Mouse (Mus musculus) liver, adult (tissue): ENCODE measurements at regions not wholly inside any gene's neighbourhood (a gene's known extent, or its start where the extent isn't known, plus 50 kb on each side); places are given as distances from the start of the nearest gene placed in this dataset.

ENCODE experiments used
- GATA4 ChIP-seq: IDR thresholded peaks from 2 replicates; pipeline ENCODE4 v1.6.1; 2014; ENCODE audit warnings: mild to moderate bottlenecking, low read length; ENCODE audit not compliant: insufficient replicate concordance

DNA sequence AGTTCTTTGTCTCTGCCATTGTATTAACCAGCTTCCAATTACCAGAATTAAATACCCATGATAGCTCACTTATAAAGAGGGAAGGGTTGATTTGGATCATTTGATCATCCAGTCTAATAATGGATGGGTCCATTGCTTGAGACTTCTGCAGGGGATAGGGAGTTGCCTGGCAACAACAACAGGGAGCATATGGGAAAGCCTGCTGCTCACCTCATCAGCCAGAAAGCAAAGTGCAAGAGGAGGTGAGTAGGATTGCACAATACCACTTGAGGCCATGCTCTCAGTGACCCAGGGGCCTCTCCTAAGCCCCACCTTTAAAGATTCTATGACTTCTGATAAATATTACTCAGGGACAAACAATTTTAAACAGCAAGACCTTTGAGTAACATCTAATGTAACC, 348.9 kb upstream of the Sphkap start:
- TF ChIP-seq GATA4: no peak

DNA sequence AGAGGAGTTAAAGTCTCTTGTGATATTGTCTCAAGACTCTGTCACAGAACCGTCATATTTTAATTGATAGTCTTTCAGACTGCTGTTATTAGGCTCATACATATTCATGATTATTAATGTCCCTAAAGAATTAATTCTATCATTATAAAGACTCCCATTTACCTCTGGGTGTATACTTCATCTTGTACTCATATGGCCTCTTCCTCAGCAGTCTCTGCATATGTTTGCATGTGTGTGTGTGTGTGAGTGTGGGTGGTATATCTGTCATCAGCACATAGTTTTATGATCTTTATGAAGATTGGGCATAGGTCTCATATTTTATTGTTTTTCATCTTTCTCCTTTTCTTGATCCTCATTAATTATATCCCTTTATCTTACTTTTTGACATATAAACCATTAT, 347.3 kb upstream of the Sphkap start:
- no peak for TF ChIP-seq GATA4

DNA sequence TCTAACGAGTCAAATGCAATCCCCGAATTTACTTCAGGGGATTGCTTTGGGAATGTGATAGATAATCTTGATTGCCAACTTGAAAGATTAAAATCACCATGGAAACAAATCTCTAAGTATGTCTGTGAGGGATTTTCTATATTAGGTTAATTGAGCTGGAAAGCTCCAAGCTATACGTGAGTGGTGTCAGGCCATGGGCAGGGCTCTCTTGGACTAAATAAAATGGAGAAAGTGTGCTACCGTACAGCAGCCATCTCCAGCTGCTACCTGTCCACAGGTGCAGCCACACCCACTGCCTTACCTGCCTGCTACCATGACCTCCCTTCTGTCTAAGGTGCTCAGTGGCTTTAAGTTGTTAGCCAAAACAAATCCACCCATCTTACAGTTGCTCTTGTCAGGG, 345.0 kb upstream of the Sphkap start:
- TF ChIP-seq GATA4: no peak

DNA sequence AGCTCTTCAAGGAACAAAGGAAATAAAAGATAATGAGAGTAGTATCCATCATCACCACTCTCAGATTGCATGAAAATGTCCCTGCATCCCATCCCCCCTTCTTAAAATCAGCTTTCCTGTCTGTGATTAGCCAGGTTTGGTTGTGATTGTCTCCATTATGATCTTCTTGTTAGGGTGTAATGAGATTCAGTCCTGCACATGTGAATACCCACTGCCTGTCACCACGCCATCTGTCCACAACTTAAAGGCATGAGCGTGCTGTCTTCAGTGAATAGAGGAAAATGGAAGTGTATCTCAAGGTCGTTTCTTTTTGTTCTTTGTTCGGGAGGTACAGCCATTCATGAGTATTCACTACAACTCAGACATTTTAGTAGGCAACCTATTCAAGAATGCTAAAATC, 341.0 kb upstream of the Sphkap start:
- no peak for TF ChIP-seq GATA4

DNA sequence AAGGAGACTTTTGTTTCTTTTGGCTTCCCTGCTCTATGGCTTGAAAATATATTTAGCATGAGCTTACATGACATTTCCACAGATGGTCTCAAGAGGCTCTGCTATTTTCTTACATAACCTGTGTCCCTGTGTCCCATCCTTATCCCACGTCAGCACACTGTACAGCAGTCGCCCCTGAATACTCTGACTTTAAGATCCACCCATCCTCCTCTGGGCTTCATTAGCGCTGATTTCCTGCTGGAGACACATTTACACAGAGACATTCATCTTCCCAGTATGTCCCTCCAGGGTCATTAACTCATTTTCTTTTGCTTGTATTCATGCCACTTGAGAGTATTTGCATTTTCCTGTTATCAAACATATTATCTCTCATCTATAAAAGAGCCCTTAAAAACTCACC, 340.1 kb upstream of the Sphkap start:
- TF ChIP-seq GATA4: no peak

DNA sequence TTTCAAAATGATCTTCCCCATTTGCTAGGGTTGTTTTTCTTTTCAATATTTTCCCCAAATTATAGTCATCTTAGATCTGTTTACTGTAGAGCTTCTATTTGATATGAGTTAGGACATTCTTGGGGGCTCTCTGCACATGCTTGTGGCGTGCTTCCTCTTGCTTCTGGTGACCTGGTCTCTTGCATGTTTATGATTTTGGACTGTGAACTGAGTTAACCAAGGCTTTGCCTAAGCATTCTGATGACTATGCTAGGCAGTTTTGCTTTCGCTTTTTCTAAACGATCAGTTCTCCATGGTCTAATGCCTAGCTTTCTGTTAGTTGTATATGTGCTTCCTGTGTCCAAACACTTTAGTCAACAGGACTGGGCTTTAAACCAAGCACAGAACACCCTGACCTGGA, 339.4 kb upstream of the Sphkap start:
- TF ChIP-seq GATA4: no peak

DNA sequence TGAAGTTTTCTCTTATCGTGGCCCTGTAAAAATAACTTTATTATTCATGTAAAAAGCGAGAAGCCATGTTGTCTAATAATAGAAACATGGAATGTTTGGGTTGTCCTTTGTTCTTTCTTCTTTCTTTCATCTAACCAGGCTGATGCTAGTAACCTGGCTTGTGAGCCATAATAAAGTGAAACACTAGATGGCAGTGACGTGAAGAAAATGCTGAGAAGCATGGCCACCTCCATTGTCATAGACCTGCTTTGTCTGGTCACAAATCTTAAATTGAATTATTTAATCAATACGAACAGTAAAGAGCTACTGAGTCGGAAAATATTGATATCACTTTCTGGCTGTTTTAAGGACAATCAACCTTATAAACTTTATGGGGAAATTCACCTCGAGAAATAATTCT, 338.0 kb upstream of the Sphkap start:
- no peak for TF ChIP-seq GATA4

DNA sequence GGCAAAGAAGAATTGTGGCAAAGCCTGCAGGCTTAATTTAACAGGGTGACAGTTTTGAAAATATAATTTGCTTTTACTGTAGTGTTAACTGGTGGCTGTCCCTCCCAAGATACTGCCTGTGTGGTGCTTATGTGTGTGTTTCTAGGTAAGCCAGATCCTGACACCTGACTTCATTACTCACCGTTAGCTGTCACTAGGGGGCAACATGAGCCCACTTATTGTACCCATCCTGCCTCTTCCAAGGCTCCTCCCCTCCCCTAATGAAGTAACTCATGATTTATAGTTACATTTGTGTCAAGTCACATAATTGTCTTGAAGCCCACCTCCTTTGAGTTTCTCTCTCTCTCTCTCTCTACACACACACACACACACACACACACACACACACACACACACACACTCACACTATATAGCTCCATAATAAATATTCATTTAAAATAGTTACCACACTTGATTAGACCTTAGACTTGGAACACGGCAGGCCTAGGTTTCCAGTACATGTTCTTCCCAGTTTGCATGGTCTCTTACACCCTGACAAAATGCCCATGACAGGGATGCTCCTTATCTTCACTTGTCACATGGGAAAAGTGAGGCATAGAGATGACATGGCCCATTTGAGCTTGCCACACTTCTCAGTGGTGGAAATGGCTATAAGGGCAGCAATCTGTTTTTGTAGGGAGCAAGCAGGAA, 328.6 kb upstream of the Sphkap start:
- no peak for TF ChIP-seq GATA4

DNA sequence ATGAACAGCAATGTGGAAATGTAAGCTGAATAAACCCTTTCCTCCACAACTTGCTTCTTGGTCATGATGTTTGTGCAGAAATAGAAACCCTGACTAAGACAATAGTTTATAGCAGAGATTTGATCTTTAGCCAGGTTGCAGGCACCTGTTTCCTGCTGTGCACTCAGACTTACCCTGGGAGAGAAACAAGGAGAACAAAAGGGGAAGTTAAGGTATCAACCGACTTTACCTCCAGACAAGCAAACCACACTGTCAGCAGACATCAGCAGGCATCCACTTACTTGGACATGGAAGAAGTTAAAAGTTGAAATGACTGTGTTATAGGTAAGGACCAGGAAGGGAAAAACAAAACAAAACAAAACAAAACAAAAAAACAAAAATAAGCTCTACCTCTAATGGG, 323.7 kb upstream of the Sphkap start:
- TF ChIP-seq GATA4: no peak

DNA sequence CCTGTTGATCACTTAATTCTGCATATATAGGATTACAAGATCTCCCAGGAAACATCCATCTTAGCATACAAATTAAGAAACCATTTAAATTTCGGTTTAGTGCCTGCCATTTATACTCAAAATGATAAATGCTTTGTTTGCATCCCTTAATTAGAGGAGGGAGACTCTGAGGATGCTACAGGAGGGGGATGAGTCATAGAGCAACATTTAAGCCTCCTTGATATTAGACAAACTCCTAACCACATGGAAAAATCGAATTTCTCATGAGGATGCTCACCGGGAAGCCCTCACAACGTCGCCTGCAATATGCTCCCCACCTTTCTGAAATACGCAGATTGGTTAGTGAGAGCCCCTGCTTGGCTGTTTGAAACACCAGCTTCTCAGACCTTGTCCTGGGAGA, 320.8 kb upstream of the Sphkap start:
- TF ChIP-seq GATA4: no peak

DNA sequence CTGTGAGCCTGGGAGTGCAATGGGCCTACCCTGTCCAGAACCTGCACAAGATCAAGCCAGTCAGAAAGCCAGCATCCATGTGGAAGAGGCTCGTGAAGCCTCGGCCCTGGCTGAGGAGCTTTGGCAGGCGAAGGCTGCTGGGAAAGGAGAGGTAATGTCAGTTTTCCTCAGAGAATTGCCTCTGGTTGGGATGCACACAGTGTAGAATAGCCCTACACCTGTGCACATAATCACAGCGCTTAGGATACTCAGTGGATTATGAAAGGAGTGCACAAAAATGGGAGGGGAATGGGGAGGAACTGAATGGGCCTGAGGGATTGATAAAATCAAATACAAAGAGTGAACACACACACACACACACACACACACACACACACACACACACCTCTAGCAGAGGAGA, 319.9 kb upstream of the Sphkap start:
- no peak for TF ChIP-seq GATA4

DNA sequence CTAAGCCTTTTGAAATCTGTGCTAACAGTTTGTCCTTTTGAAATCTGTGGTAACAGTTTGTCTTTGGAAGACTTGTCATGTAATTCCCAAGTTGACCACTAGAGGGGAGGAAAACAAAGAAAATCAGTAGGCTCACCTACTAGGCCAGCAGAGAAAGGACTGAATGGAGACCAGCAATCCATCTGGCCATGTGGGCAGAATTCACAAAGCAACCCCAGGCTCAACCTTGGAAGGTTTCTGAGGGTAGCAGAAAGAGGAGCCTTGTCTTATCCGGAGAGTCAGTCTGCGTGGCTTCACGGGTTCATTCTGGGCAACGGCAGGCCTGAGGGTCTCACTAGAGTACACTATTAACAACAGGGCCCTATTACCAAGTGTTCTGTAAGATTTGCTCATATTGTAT, 319.2 kb upstream of the Sphkap start:
- no peak for TF ChIP-seq GATA4

DNA sequence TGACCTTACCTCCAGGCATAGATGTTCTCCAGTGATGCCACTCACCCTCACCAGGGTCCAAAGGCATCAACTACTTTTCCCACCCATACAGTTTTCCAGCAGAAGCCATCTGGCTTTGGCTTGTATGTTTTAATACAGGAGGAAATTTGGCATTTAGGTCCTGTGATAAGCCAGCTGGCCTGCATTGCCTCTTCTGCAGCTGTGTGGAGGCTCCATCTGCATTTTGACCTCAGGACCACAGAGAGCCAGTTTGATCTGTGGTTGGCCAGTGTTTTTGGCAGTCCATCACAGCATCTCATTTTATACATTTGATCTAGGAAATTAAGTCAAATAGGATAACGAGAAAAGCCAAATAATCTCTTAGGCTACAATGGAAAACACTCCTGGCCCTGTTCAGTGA, 315.1 kb upstream of the Sphkap start:
- TF ChIP-seq GATA4: no peak

DNA sequence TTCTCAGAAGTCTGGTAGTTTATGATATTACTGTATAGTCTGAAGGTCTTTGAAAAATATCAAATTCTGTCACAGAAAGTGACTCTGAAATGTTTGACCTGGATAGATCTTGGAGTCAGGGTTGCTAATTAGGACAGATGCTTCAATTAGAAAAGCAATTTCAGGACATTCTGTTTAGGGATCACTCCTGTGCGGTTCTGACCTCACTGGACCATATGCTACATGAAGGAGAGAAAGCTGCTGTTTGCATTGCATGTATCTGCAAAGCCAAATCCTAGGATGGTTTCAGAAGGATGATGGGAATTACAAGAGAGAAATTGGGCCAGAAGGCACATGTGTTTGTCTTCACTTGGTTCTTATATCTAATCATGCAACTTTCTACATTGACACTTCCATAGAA, 312.2 kb upstream of the Sphkap start:
- TF ChIP-seq GATA4: no peak

DNA sequence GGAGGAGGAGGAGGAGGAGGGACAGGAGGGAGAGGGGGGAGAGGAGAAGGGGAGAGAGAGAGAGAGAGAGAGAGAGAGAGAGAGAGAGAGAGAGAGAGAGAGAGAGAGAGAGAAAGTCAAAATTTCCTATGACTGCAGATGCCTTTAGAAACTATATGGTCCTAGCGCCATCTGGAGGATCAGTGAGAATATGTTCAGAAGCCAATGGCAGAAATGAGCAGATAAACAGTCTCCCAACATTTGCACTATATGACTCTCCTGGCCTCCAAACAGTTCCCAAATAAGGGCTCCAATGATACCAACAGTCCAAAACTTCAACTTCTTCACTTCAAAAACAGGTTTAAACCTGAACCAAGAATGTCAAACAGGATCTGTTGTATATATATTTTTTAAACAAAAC, 309.1 kb upstream of the Sphkap start:
- no peak for TF ChIP-seq GATA4

DNA sequence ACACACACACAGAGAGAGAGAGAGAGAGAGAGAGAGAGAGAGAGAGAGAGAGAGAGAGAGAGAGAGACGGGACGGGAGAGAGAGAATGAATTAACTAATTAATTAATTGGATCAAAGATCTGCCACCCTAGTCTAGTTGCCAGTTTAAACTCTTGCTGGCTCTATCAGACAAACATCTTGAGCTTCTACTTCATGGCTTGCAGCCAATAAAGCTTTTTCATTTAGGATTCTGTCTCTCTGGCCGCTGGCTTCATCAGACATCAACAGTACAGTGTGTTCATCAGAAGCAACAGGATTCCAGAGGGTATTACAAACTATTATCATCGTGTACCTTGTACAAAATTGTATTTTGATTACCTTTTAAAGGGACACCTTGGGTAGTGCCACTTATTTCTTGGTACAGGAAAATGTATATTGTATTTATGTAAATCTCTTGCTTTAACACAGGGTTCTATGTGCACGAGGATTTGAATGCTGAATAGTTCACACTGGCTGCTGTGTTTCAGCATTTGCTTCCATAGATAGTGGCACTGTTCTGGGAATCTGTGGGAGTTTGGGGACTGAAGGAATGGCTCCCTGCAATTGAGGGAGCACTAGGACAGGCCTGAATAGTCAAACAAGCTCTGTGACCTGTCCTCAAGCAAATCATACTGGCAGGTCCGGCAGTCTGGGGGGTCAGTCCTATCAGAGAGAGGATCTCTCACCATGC, 293.9 kb upstream of the Sphkap start:
- TF ChIP-seq GATA4: no peak

DNA sequence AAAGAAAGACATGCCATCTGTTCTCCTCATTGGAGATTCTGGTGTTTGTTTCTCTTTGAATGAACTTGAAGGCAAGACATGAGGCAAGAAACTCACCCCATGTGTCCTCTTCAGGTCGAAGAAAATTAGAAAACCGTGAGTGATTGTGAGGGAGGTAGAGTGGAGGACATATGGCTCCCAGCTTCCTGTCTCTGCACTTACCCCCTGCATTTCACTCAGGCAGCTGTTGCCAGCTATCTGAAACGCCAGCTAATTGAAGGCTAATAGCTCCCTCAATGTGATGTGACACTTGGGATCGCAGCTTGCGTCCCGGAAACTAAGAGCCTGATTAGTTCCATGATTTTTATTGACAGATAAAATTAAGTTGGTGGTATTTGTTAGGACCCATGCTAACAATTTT, 289.4 kb upstream of the Sphkap start:
- no peak for TF ChIP-seq GATA4

DNA sequence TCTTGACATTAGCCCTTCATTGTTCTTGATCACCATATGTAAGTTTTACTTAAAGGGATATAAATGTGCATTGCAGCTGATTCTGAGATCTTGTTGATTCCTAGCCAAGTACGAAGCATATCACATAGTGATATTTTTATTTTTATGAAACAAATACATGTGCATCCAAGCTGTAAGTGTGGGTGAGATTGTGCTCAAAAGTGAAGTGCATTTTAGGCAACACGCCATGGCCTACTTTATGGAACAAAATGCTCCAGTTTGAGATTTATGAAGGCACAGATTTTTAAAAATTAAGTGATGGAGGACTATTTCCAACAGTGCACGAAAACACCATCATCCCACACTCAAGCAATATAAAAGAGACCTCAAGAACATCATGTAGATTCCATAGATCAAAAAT, 277.2 kb upstream of the Sphkap start:
- TF ChIP-seq GATA4: no peak

DNA sequence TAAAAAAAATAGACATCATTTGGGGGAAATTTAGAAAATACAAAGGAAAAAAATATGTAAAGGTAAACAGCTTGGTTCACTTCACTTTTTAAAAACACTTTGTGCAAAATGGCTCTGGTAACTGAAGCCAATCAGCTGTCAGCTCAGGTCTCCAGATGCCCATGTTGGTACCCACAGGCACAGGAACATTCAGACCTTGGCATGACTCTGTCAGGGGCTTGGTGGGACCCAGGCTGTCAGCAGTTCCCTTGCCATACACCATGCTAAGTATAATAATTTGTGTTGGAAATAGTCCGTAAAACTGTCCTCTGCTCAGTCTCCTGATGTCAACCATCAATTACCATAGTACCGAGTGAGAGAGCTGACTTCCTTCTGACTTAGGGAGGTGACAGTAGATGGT, 257.3 kb upstream of the Sphkap start:
- no peak for TF ChIP-seq GATA4
